Mouse (Mus musculus) midbrain, postnatal 0 days (tissue): ENCODE results near the gene Crabp1. TPM values are rescaled to one million over a fixed set of nuclear protein-coding genes. Genes with fewer than 3 reads are reported as not detected.

Experiments
- ATAC-seq: fragments of 200-750 bp; cut with Nextera tagmentation; 2 replicates; pipeline ENCODE4 v1.8.0; 2017; ENCODE audit warnings: moderate number of reproducible peaks, mild to moderate bottlenecking, moderate TSS enrichment, moderate library complexity; ENCODE audit not compliant: low FRiP score
- DNase-seq: peaks from one replicate; pipeline ENCODE4 v3.0.0-alpha.2; 2015; ENCODE audit warnings: low spot score
- H3K27ac ChIP-seq: fragments of 300-500 bp; sonication (generic); 2 replicates; pipeline ENCODE4 v1.5.1; 2014; ENCODE audit warnings: low read depth, mild to moderate bottlenecking, low read length, mixed read lengths
- H3K27me3 ChIP-seq: fragments of 300-500 bp; sonication (generic); 2 replicates; pipeline ENCODE4 v1.6.1; 2014; ENCODE audit warnings: low read length, control low read depth, mixed read lengths; ENCODE audit not compliant: insufficient read depth
- H3K36me3 ChIP-seq: fragments of 300-500 bp; sonication (generic); 2 replicates; pipeline ENCODE4 v1.6.1; 2014; ENCODE audit warnings: low read length, control low read depth, mixed read lengths; ENCODE audit not compliant: insufficient read depth
- H3K4me1 ChIP-seq: fragments of 300-500 bp; sonication (generic); 2 replicates; pipeline ENCODE4 v1.6.1; 2014; ENCODE audit warnings: mild to moderate bottlenecking, control low read depth, antibody characterized with exemption, low read length, mixed read lengths; ENCODE audit not compliant: insufficient read depth
- H3K4me2 ChIP-seq: fragments of 300-500 bp; sonication (generic); 2 replicates; pipeline ENCODE4 v1.6.1; 2014; ENCODE audit warnings: low read depth, mild to moderate bottlenecking, low read length, mixed read lengths; ENCODE audit not compliant: poor library complexity, severe bottlenecking
- H3K4me3 ChIP-seq: fragments of 300-500 bp; sonication (generic); 2 replicates; pipeline ENCODE4 v1.5.1; 2014; ENCODE audit warnings: low read depth, mild to moderate bottlenecking, low read length, moderate library complexity
- H3K9ac ChIP-seq: fragments of 300-500 bp; sonication (generic); replicated peaks from 2 replicates; pipeline ENCODE4 v1.6.1; 2014; ENCODE audit warnings: mild to moderate bottlenecking, low read length, moderate library complexity, mixed read lengths; ENCODE audit not compliant: poor library complexity, severe bottlenecking
- H3K9me3 ChIP-seq: fragments of 300-500 bp; sonication (generic); 2 replicates; pipeline ENCODE4 v1.6.1; 2016; ENCODE audit warnings: low read length, control low read depth
- CTCF ChIP-seq: IDR thresholded peaks from 2 replicates; pipeline ENCODE4 v1.5.1; 2016; ENCODE audit warnings: antibody characterized with exemption, mild to moderate bottlenecking
- WGBS: fragments of 180-500 bp; shearing (Covaris S2); extraction: QIAGEN DNeasy Blood & Tissue Kit; methylation state at CpG from one replicate; pipeline ENCODE4 v1.1.7; 2014; 5-methylcytosine and 5-hydroxymethylcytosine counted together
- polyA plus RNA-seq: library from polyadenylated mRNA; unstranded; fragments of >200 nt; fragmentation: Nextera tagmentation; extraction: Ambion mirVana; gene quantifications from 2 replicates; pipeline ENCODE4 v1.2.1, GENCODE M21; 2015
- total RNA-seq: library from RNA; depleted of rRNA; stranded (reverse); fragments of >200 nt; gene quantifications from 2 replicates; pipeline ENCODE4 v1.2.3, GENCODE M21; 2014; rRNA removed

Gene Crabp1
- total and polyA plus RNA-seq, 2 experiments from 2014 or later = 18.4 to 26.3 TPM

DNA sequence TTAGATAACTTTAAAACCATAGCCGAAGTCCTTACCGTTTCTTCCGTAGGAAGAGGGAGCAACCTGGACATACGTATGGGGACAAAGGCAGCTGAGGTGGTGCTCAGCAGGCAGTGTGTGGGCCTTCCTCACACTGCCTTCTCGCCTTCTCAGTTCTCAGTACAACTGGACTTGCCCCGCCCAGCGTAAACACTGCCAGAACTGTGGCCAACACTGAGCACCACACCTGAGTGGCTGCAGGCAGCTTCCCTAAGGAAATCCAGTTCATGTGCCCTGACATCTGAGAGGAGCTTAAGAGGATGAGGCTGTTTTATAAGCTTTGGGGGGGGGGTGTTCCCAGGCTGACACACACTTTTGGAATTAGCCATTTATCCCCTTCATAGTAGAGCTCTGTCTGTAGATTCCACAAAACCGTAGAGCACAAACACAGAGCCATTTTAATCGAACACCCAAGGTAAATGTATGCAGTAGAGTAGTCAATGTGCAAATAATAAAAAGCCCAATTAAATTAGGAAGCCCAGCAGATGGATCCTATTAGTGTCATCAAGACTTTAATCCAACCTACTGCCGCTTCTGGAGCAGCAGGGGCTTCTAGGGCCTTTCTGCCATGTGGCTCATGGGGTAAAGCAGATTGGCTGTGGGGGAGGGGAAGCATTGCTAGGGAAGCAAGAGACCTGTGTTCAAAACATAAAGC is 52.1 kb downstream of the Crabp1 start:
- H3K36me3 ChIP-seq = no peaks in the 10 kb centered on the region
- H3K4me1 ChIP-seq = no peaks in the 10 kb centered on the region
- no peak for TF ChIP-seq CTCF
- H3K9me3 ChIP-seq = no peaks in the 10 kb centered on the region
- DNase-seq (no peak), ATAC-seq (no peak)
- H3K9ac ChIP-seq = no peak overlapping the region
- H3K4me2 ChIP-seq = no peak overlapping the region
- no peak overlapping the region for H3K4me3 ChIP-seq
- no peaks in the 10 kb centered on the region for H3K27me3 ChIP-seq
- WGBS = 74% methylated on average over 10 of the region's 10 CpGs
- H3K27ac ChIP-seq = no peak overlapping the region

- 55% methylated on average over 5 of the region's 5 CpGs for WGBS
- no peaks in the 10 kb centered on the region for H3K36me3 ChIP-seq
- no peaks in the 10 kb centered on the region for H3K4me1 ChIP-seq
- no peak overlapping the region for H3K9ac ChIP-seq
- no peaks in the 10 kb centered on the region for H3K9me3 ChIP-seq
- no peak overlapping the region for H3K4me3 ChIP-seq
- ATAC-seq = no peak
- TF ChIP-seq CTCF = peak; percentile 80
- peak; percentile 87 for DNase-seq
- H3K27me3 ChIP-seq = no peaks in the 10 kb centered on the region
- H3K27ac ChIP-seq = no peak overlapping the region
- H3K4me2 ChIP-seq = no peak overlapping the region
These were observed 57.0 kb downstream of the Crabp1 start for GRCm38 (mm10) chr9:54821442-54822100.

Other genes with a start within 250 kb of the Crabp1 start
- gene Sh2d7, start 225.8 kb upstream of the Crabp1 start, total RNA-seq = 0.33 TPM in 1 of 2 replicates, not detected in the other
- 0.09 TPM in 1 of 2 replicates, not detected in the other for gene Sh2d7, start 225.8 kb upstream of the Crabp1 start, polyA plus RNA-seq
- gene Cib2, start 204.5 kb upstream of the Crabp1 start, total RNA-seq = 62.7 and 65.4 TPM in 2 replicates
- gene Cib2, start 204.5 kb upstream of the Crabp1 start, polyA plus RNA-seq = 84.3 and 84.9 TPM in 2 replicates
- 87.2 and 103 TPM in 2 replicates for gene Idh3a, start 178.4 kb upstream of the Crabp1 start, total RNA-seq
- 184 and 191 TPM in 2 replicates for gene Idh3a, start 178.4 kb upstream of the Crabp1 start, polyA plus RNA-seq
- gene Acsbg1, start 102.9 kb upstream of the Crabp1 start, total RNA-seq = 54.7 and 69.9 TPM in 2 replicates
- 42.8 and 49.7 TPM in 2 replicates for gene Acsbg1, start 102.9 kb upstream of the Crabp1 start, polyA plus RNA-seq
- gene Dnaja4, start 65.9 kb upstream of the Crabp1 start, total RNA-seq = 5.4 and 7.7 TPM in 2 replicates
- 6.7 and 8.0 TPM in 2 replicates for gene Dnaja4, start 65.9 kb upstream of the Crabp1 start, polyA plus RNA-seq
- gene Wdr61, start 30.2 kb upstream of the Crabp1 start, total RNA-seq = 43.7 and 47.3 TPM in 2 replicates
- 83.9 and 86.3 TPM in 2 replicates for gene Wdr61, start 30.2 kb upstream of the Crabp1 start, polyA plus RNA-seq
- 38.5 and 58.1 TPM in 2 replicates for gene Ireb2, start 99.0 kb downstream of the Crabp1 start, total RNA-seq
- 16.5 and 18.5 TPM in 2 replicates for gene Ireb2, start 99.0 kb downstream of the Crabp1 start, polyA plus RNA-seq
- gene Hykk, start 152.5 kb downstream of the Crabp1 start, total RNA-seq = 1.4 and 2.5 TPM in 2 replicates
- 1.2 and 1.3 TPM in 2 replicates for gene Hykk, start 152.5 kb downstream of the Crabp1 start, polyA plus RNA-seq
- 188 and 640 TPM in 2 replicates for gene Psma4, start 186.0 kb downstream of the Crabp1 start, total RNA-seq
- gene Psma4, start 186.0 kb downstream of the Crabp1 start, polyA plus RNA-seq = 231 and 243 TPM in 2 replicates
- gene AY074887, start 186.2 kb downstream of the Crabp1 start, total RNA-seq = not detected in 2 replicates
- gene AY074887, start 186.2 kb downstream of the Crabp1 start, polyA plus RNA-seq = 0.53 and 1.2 TPM in 2 replicates
- 3.1 and 3.8 TPM in 2 replicates for gene Chrna5, start 216.1 kb downstream of the Crabp1 start, total RNA-seq
- 1.8 and 2.1 TPM in 2 replicates for gene Chrna5, start 216.1 kb downstream of the Crabp1 start, polyA plus RNA-seq